Mouse (Mus musculus) heart, adult 11 months (tissue): Measurements from ENCODE around the gene Atp6v1e1.
"Not testable (repeated sequence)": the region's sequence is repeated elsewhere in the genome, so short reads cannot be mapped to it uniquely, and the experiment has no call there.

Source experiments
- DNase-seq: peaks from one replicate; pipeline ENCODE4 v3.0.0; 2022

The Atp6v1e1 gene

GRCm38 (mm10) chr6:120822307-120822928, at the start of gene Atp6v1e1:
Gene Atp6v1e1 (minus strand): TSS chr6:120822793.
- DNase-seq, result peak; percentile 99

- no peak for DNase-seq
These were observed 48.7 kb upstream of the Atp6v1e1 start for GRCm38 (mm10) chr6:120871286-120871685.

DNA sequence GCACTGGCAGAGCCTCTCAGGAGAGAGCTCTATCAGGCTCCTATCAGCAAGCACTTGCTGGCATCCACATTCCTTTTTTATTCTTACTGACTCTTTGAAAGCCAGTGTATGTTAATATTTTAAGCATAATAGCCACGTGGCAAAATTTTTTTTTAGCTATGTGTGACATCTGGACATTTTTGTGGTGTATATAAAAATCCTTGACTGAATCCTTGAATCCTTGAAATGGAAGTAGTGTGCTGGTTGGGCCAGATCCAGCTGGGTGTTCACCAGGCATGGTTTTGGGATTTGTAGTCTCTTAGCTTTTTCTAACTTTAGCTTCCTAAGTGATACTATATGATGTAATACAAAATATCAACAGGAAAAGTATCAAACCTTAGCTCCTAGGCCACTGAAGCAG, 46.2 kb upstream of the Atp6v1e1 start:
- DNase-seq, result no peak

GRCm38 (mm10) chr6:120866051-120866814, 43.6 kb upstream of the Atp6v1e1 start:
- no peak for DNase-seq

DNA sequence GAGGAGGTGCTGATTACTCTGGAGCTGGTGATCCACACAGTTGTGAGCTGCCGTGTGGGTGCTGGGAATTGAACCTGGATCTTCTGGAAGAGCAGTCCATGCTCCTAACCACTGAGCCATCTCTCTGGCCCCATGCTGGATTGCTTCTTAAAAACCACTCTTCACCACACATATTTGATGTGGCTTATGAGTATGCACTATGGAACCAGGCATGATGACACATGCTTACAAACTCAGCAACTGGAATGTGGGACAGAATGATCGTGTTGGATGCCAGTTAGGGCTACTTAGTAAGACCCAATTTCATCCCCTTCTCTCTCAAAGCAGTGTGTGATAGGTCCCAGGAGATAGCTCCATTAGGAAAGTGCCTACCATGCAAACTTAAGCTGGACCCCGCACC, 37.5 kb upstream of the Atp6v1e1 start:
- DNase-seq, result no peak

- no peak for DNase-seq
These were observed 35.7 kb upstream of the Atp6v1e1 start for GRCm38 (mm10) chr6:120858217-120858711.

DNA sequence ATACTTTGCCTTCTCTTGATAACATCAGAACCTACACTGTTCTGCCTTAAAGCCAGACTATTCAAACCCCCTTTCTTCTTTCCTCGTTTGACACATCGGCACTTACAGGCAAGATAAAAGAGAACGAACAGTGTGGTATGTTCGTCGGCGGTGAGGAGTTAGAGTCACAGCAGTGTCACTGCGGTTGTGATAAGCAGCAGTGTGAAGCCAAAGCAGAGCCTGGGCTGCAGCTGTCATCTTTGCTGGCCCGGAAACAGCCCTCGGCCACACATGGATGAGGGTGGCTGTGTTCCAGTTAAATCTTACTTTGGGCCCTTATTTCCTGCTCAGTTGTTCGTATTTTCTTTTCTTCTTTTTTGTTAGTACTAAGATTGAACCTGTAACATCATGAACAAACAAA, 31.8 kb upstream of the Atp6v1e1 start:
- peak; percentile 93 for DNase-seq

- DNase-seq, result not testable (repeated sequence)
These were observed 28.1 kb upstream of the Atp6v1e1 start for GRCm38 (mm10) chr6:120850720-120851119.

DNA sequence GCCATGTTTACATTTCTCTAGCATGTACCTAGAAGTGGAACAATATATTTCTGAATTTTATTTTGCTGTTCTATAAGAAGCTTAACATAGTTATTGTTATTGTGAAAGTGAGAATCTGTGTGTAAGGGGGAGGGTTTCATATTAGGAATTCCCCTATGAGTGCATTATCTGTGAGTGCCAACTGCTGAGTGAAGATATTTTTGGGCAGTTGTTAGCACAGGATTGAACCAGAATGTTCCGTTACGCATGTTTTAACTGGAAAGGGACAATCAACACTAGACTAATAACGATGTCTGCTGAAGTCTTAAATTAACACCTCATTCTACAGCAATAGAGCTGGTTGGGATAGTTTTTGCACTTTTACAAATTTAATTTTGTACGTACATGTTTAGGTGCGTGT, 19.2 kb upstream of the Atp6v1e1 start:
- DNase-seq, result no peak

DNA sequence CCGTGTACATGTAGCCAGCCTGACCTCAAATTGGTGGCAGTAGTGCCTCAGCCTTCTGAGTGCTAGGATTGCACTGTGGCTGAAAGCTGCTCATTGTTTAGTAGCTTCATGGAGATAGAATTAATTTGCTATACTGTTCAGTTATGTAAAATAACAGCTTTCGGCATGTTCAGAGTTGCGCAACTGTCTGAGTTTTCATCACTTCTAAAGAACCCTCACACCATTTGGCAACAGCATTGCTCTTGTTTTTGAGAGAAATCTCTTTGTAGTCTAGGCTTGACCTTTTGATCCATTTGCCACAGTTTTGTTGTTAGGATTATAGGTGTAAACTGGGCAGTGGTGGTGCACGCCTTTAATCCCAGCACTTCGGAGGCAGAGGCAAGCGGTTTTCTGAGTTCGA, 17.7 kb upstream of the Atp6v1e1 start:
- peak; percentile 77 for DNase-seq

DNA sequence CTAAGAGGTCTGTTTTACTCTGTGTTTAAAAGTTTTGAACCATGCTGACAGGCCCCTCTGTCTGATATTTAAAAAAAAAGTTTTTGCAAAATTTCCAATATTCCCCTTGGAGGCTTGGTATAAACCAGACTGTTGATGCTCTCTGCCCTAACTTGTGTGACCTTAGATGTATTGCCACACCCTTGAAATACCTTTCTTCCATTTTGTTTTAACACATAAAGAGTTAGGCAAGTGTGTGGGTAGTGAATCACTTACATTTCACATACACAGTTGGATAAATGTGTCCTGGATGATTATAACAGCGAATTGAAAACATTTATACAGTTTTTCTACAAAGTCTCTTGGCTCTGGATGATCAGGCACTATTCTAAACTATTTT, 14.5 kb upstream of the Atp6v1e1 start:
- DNase-seq, result no peak

DNA sequence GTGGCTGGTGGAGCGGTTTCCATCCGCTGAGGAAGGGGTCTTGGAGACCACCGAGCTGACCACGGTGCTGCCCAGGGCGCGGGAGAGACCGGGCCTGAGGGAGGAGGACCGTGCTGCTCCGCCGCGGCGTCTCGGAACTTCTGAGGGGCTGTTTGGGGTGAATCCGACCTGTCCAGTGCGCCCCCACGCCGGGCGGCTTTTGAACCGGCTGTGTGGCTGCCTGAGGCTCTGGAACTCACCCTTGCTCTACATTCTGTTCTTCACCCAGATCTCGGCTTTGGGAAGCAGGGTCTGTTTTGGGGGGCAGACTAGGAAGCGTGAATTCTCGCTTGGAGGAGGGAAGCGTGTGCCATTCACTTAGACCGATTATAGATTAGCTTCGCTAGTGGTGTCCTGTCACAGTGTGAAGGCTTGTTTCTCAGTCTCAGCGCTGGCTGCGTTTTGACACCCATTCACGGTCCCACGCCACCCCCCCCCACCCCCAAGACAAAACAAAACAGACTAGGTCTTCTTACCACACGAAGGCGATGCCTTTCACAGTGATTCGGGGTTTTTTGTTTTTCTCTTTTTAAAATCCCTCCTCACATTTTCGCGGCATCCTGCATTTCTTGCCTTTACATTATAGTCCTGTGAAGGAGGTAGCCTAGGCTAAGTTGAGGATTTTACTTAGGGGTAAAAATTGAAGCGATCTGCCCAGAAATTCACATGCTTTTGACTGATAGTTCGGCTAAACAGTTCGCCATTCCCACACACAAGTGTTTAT, 14.0 kb upstream of the Atp6v1e1 start:
- DNase-seq, result no peak

DNA sequence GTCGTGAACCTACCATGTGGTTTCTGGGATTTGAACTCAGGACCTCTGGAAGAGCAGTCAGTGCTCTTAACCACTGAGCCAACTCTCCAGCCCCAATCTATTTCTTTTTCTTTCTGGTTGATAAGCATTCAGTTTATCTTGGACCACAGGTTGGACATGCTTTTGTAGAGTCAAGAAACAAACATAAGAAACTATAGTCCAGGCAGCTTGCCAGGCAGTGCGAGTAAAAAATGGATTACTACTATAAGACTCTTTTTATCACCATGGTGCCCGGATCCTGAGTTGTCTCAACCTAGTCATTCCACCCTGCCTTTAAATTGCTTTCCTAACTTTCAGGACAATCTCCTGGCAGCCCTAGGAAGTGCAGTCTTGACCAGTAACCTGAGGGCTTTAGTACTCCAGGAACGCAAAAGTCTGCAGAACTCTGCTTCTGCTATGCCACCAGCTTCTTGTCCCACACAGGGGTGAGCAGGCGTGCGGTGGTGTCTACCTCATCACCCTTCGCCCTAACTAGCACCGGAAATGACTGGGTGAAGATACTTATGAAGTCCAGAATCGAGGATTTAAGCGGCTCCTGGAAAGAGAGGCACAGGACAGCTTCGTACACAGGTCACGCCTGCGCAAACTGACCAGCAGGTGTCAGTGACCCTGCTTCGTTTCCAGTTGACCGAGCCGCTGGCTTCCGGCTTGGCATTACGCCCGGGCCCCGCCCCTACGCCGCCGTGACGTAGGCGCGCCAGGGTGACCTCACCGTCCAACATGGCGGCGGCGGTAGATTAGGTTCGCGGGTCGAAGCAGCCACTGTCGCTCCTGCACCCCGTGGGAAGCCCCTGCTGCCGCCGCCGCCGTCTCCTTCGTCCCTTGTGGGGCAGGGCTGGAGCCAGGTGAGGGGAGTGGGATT, 13.1 kb upstream of the Atp6v1e1 start, which contains the start of gene Bcl2l13:
Gene Bcl2l13, plus strand, starts transcription at position 739 of the 901 bp plus-strand sequence.
- DNase-seq, result peak; percentile 99

GRCm38 (mm10) chr6:120834766-120835321, 12.3 kb upstream of the Atp6v1e1 start:
- DNase-seq, result no peak

GRCm38 (mm10) chr6:120832097-120832496, 9.5 kb upstream of the Atp6v1e1 start:
- DNase-seq, result no peak

- no peak for DNase-seq
These were observed 8.4 kb upstream of the Atp6v1e1 start for GRCm38 (mm10) chr6:120830866-120831608.

DNA sequence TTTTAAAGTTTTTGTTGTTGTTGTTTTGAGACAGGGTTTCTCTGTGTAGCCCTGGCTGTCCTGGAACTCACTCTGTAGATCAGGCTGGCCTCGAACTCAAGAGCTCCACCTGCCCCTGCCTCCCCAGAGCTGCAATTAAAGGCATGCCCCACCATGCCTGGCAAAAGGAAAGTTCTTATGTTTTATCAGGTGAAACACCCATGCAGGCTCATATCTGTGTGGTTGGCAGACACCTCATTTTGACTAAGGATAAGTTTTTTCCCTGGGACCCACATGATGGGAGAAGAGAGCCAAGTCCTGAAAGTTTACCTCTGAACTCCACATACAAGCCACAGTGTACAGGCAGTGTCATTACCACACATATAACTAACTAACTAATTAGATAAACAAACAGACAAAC, 7.5 kb upstream of the Atp6v1e1 start:
- no peak for DNase-seq

- DNase-seq, result no peak
These were observed 483 bp upstream of the Atp6v1e1 start for GRCm38 (mm10) chr6:120822937-120823614.

- DNase-seq, result no peak
These were observed 878 bp downstream of the Atp6v1e1 start for GRCm38 (mm10) chr6:120821715-120822114.

- no peak for DNase-seq
These were observed 1.7 kb downstream of the Atp6v1e1 start for GRCm38 (mm10) chr6:120820941-120821340.

GRCm38 (mm10) chr6:120820144-120820543, 2.4 kb downstream of the Atp6v1e1 start:
- no peak for DNase-seq
